ENCODE assay signal across 13 mouse cellular contexts in genomic region chr7:117778996-117779395, GRCm38 (mm10).
"Had no signal": no experiment of that assay in that cellular context is flagged by ENCODE, and none has a peak within 500 bp of the region (broad histone marks: within the 10 kb centered on the region; RNA-seq: fewer than 3 reads in every experiment).

No protein-coding gene starts in this region.

- H3K27me3 ChIP-seq: limb, embryonic 12.5 days; neural tube, embryonic 13.5 days; stomach, embryonic 15.5 days had no signal

- DNase-seq: kidney, adult 11 months; layer of hippocampus, postnatal 36 days; lung, adult 18-20 months; retina, postnatal 1 day; right cerebral cortex, postnatal 4 days; thymus, adult 2 months; thymus, postnatal 25 days had no signal

- H3K9me3 ChIP-seq: neural tube, embryonic 13.5 days; stomach, embryonic 15.5 days had no signal

- H3K36me3 ChIP-seq: limb, embryonic 12.5 days; midbrain, embryonic 10.5 days; neural tube, embryonic 13.5 days; stomach, embryonic 15.5 days had no signal

- H3K9ac ChIP-seq: limb, embryonic 12.5 days; liver, embryonic 14.5 days; neural tube, embryonic 13.5 days; stomach, embryonic 15.5 days had no signal

- H3K4me1 ChIP-seq: limb, embryonic 12.5 days; midbrain, embryonic 10.5 days; neural tube, embryonic 13.5 days; stomach, embryonic 15.5 days had no signal

- H3K4me2 ChIP-seq: limb, embryonic 12.5 days; neural tube, embryonic 13.5 days; stomach, embryonic 15.5 days had no signal

- ATAC-seq: midbrain, embryonic 16.5 days had no signal

- H3K27ac ChIP-seq: limb, embryonic 12.5 days; liver, embryonic 14.5 days; midbrain, embryonic 10.5 days; neural tube, embryonic 13.5 days; stomach, embryonic 15.5 days had no signal

- H3K4me3 ChIP-seq: limb, embryonic 12.5 days; midbrain, embryonic 10.5 days; neural tube, embryonic 13.5 days; stomach, embryonic 15.5 days had no signal
